Mouse (Mus musculus): ENCODE results near the gene Baat. TPM values are rescaled to one million over a fixed set of nuclear protein-coding genes. Genes with fewer than 3 reads are reported as not detected.
"Not testable (repeated sequence)": the region's sequence is repeated elsewhere in the genome, so short reads cannot be mapped to it uniquely, and the experiment has no call there.

Baat gene
- total RNA-seq, 4 experiments from 2014 or later: 0.24 TPM; not detected in 3

GRCm38 (mm10) chr4:49485934-49486650, 20.3 kb downstream of the Baat start:
- DNase-seq (ENCODE audit: low spot score in 2 of 2): not testable (repeated sequence)

- no peak for DNase-seq (ENCODE audit: low spot score in 2 of 2)
Measured at GRCm38 (mm10) chr4:49485442-49485841, 20.9 kb downstream of the Baat start.

- no peak for DNase-seq (ENCODE audit: low spot score in 2 of 2)
Measured at GRCm38 (mm10) chr4:49480896-49481295, 25.5 kb downstream of the Baat start.

- DNase-seq (ENCODE audit: low spot score in 2 of 2): no peak
Measured at GRCm38 (mm10) chr4:49480104-49480760, 26.1 kb downstream of the Baat start.

GRCm38 (mm10) chr4:49479035-49479434, 27.3 kb downstream of the Baat start:
- not testable (repeated sequence) for DNase-seq (ENCODE audit: low spot score in 2 of 2)

GRCm38 (mm10) chr4:49478118-49478877, 28.1 kb downstream of the Baat start:
- no peak for DNase-seq (ENCODE audit: low spot score in 2 of 2)

- DNase-seq (ENCODE audit: low spot score in 2 of 2): no peak
Measured at GRCm38 (mm10) chr4:49474583-49474982, 31.8 kb downstream of the Baat start.

GRCm38 (mm10) chr4:49473435-49474100, 32.8 kb downstream of the Baat start, which contains the start of gene Acnat1:
TSS of gene Acnat1 (minus strand) at chr4:49473912.
- no peak for DNase-seq (ENCODE audit: low spot score in 2 of 2)

GRCm38 (mm10) chr4:49469435-49470151, 36.8 kb downstream of the Baat start:
- DNase-seq (ENCODE audit: low spot score in 2 of 2): no peak

GRCm38 (mm10) chr4:49467360-49467759, 39.0 kb downstream of the Baat start:
- DNase-seq (ENCODE audit: low spot score in 2 of 2): no peak

- DNase-seq (ENCODE audit: low spot score in 2 of 2): no peak
Measured at GRCm38 (mm10) chr4:49456171-49456570, 50.2 kb downstream of the Baat start.

GRCm38 (mm10) chr4:49451848-49452551, 54.4 kb downstream of the Baat start:
- no peak for DNase-seq (ENCODE audit: low spot score in 2 of 2)

GRCm38 (mm10) chr4:49451133-49451847, 55.1 kb downstream of the Baat start:
- not testable (repeated sequence) for DNase-seq (ENCODE audit: low spot score in 2 of 2)

Other genes starting within 250 kb of the Baat start
- gene Acnat2, start 98.4 kb downstream of the Baat start, total RNA-seq (2022): not detected
- not detected for gene Acnat1, start 32.6 kb downstream of the Baat start, total RNA-seq (2022)
- 10 to 100 TPM; 27.9 to 31.9 (median 31.3) TPM for gene Mrpl50, start 14.5 kb upstream of the Baat start, total RNA-seq (2022)
- gene Zfp189, start 14.6 kb upstream of the Baat start, total RNA-seq (2022): 1 to 10 TPM; 2.8 to 4.0 (median 3.2) TPM
- gene Aldob, start 43.0 kb upstream of the Baat start, total RNA-seq (2022): 1 to 10 TPM in 1 of 4 experiments, not detected in 3; 1.4 TPM
- gene Tmem246, start 91.3 kb upstream of the Baat start, total RNA-seq (2022): 10 to 100 TPM; 27.0 to 35.1 (median 31.5) TPM
- 10 to 100 TPM; 23.0 to 36.2 (median 30.3) TPM for gene Rnf20, start 125.4 kb upstream of the Baat start, total RNA-seq (2022)
- not detected for gene Ppp3r2, start 175.5 kb upstream of the Baat start, total RNA-seq (2022)